Mouse (Mus musculus) CH12.LX (cell line): ENCODE data around the gene Metap1. TPM values are rescaled to one million over a fixed set of nuclear protein-coding genes. Genes with fewer than 3 reads are reported as not detected.

Source experiments
- DNase-seq: peaks from one replicate; pipeline ENCODE4 v3.0.0-alpha.2; 2013; ENCODE audit errors: extremely low read depth
- H3K27ac ChIP-seq: 2 replicates; pipeline ENCODE4 v1.5.1; 2012; ENCODE audit warnings: low read depth, mild to moderate bottlenecking, control low read depth, moderate library complexity; ENCODE audit not compliant: insufficient read depth
- H3K27me3 ChIP-seq: replicated peaks from 2 replicates; pipeline ENCODE3; 2012; ENCODE audit warnings: inconsistent platforms
- H3K36me3 ChIP-seq, 2 experiments: replicated peaks in 1 of 2; 2 replicates each; pipeline versions ENCODE3 to v1.6.1; 2012; ENCODE audit warnings: inconsistent platforms in 1 of 2, low read length in 1 of 2, mild to moderate bottlenecking in 1 of 2, mixed read lengths in 1 of 2, moderate library complexity in 1 of 2; ENCODE audit not compliant: control insufficient read depth in 1 of 2, insufficient read depth in 1 of 2
- H3K4me1 ChIP-seq, 2 experiments: 2 replicates each; pipeline ENCODE4 v1.6.1; 2012; ENCODE audit warnings: inconsistent platforms in 1 of 2, moderate library complexity in 1 of 2; ENCODE audit not compliant: insufficient read depth in 2 of 2, control insufficient read depth in 1 of 2
- H3K4me2 ChIP-seq: 2 replicates; pipeline ENCODE4 v1.6.1; 2012; ENCODE audit warnings: low read depth, mild to moderate bottlenecking, control low read depth; ENCODE audit not compliant: poor library complexity, insufficient read depth, severe bottlenecking
- H3K4me3 ChIP-seq, 3 experiments: fragments of 150-350 bp in 1 of 3; sonication (generic) in 1 of 3; replicated peaks in 1 of 3; 2 replicates each; pipeline versions ENCODE3 to v1.5.1; 2011 to 2012; ENCODE audit warnings: low read depth in 2 of 3, low read length in 2 of 3, mild to moderate bottlenecking in 2 of 3, moderate library complexity in 2 of 3, control low read depth in 1 of 3, improper control_type of control experiment in 1 of 3, inconsistent platforms in 1 of 3, mixed read lengths in 1 of 3; ENCODE audit not compliant: poor library complexity in 1 of 3
- H3K79me2 ChIP-seq: replicated peaks from 2 replicates; pipeline ENCODE4 v1.6.1; 2012; ENCODE audit warnings: mild to moderate bottlenecking, moderate library complexity; ENCODE audit not compliant: control insufficient read depth, poor library complexity, insufficient read depth, severe bottlenecking; ENCODE audit errors: extremely low read depth
- H3K9ac ChIP-seq: 2 replicates; pipeline ENCODE4 v1.6.1; 2012; ENCODE audit warnings: low read depth, mild to moderate bottlenecking, control low read depth, moderate library complexity; ENCODE audit not compliant: insufficient read depth
- H3K9me3 ChIP-seq: replicated peaks from 2 replicates; pipeline ENCODE3; 2012; ENCODE audit warnings: low read length, inconsistent platforms, mixed read lengths
- CHD2 ChIP-seq: IDR thresholded peaks from 2 replicates; pipeline ENCODE4 v1.6.1; 2011; ENCODE audit warnings: low read length, improper control_type of control experiment
- CTCF ChIP-seq, 2 experiments: IDR thresholded peaks in 1 of 2; conservative IDR thresholded peaks in 1 of 2; 2 replicates each; pipeline ENCODE4 v1.5.1; 2011 to 2012; ENCODE audit warnings: low read depth in 2 of 2, low read length in 2 of 2, improper control_type of control experiment in 1 of 2, inconsistent platforms in 1 of 2, mild to moderate bottlenecking in 1 of 2, moderate library complexity in 1 of 2
- E2F4 ChIP-seq: IDR thresholded peaks from 2 replicates; pipeline ENCODE4 v1.6.1; 2011; ENCODE audit warnings: low read depth, low read length, improper control_type of control experiment; ENCODE audit not compliant: insufficient replicate concordance
- ELF1 ChIP-seq: IDR thresholded peaks from 2 replicates; pipeline ENCODE4 v1.6.1; 2014; ENCODE audit warnings: low read depth, mild to moderate bottlenecking, inconsistent platforms, low read length, improper control_type of control experiment
- EP300 ChIP-seq: IDR thresholded peaks from 2 replicates; pipeline ENCODE4 v1.6.1; 2011; ENCODE audit warnings: low read length, improper control_type of control experiment
- ETS1 ChIP-seq: conservative IDR thresholded peaks from 2 replicates; pipeline ENCODE4 v1.6.1; 2012; ENCODE audit warnings: low read depth, mild to moderate bottlenecking, inconsistent platforms, low read length, improper control_type of control experiment, moderate library complexity
- IRF4 ChIP-seq: IDR thresholded peaks from 2 replicates; pipeline ENCODE4 v1.6.1; 2014; ENCODE audit warnings: low read depth, mild to moderate bottlenecking, inconsistent platforms, low read length, improper control_type of control experiment
- JUN ChIP-seq: IDR thresholded peaks from 2 replicates; pipeline ENCODE4 v1.6.1; 2011; ENCODE audit warnings: low read depth, mild to moderate bottlenecking, low read length, improper control_type of control experiment, moderate library complexity; ENCODE audit not compliant: insufficient read depth
- KAT2A ChIP-seq: IDR thresholded peaks from 2 replicates; pipeline ENCODE4 v1.6.1; 2012; ENCODE audit warnings: low read length, improper control_type of control experiment, inconsistent platforms; ENCODE audit not compliant: insufficient replicate concordance
- MAFK ChIP-seq: IDR thresholded peaks from 2 replicates; pipeline ENCODE4 v1.6.1; 2011; ENCODE audit warnings: low read length, improper control_type of control experiment; ENCODE audit not compliant: insufficient replicate concordance
- MAX ChIP-seq: IDR thresholded peaks from 2 replicates; pipeline ENCODE4 v1.6.1; 2011; ENCODE audit warnings: low read length, improper control_type of control experiment
- MXI1 ChIP-seq: IDR thresholded peaks from 2 replicates; pipeline ENCODE4 v1.6.1; 2011; ENCODE audit warnings: mild to moderate bottlenecking, low read depth, low read length, improper control_type of control experiment
- NELFE ChIP-seq: IDR thresholded peaks from 2 replicates; pipeline ENCODE4 v1.6.1; 2011; ENCODE audit warnings: low read depth, low read length, improper control_type of control experiment
- PAX5 ChIP-seq: IDR thresholded peaks from 2 replicates; pipeline ENCODE4 v1.6.1; 2012; ENCODE audit warnings: low read length, inconsistent platforms, mixed read lengths
- POLR2AphosphoS2 ChIP-seq: IDR thresholded peaks from 2 replicates; pipeline ENCODE4 v1.6.1; 2011; ENCODE audit warnings: low read depth, low read length, improper control_type of control experiment
- RAD21 ChIP-seq: IDR thresholded peaks from 2 replicates; pipeline ENCODE4 v1.6.1; 2011; ENCODE audit warnings: low read depth, mild to moderate bottlenecking, low read length, improper control_type of control experiment, moderate library complexity
- TCF12 ChIP-seq: IDR thresholded peaks from 2 replicates; pipeline ENCODE4 v1.6.1; 2014; ENCODE audit warnings: low read depth, mild to moderate bottlenecking, inconsistent platforms, low read length, improper control_type of control experiment
- UBTF ChIP-seq: IDR thresholded peaks from 2 replicates; pipeline ENCODE4 v1.6.1; 2012; ENCODE audit warnings: low read depth, mild to moderate bottlenecking, inconsistent platforms, low read length, improper control_type of control experiment, moderate library complexity
- USF2 ChIP-seq: conservative IDR thresholded peaks from 2 replicates; pipeline ENCODE4 v1.6.1; 2011; ENCODE audit warnings: low read depth, low read length, improper control_type of control experiment
- ZC3H11A ChIP-seq: IDR thresholded peaks from 2 replicates; pipeline ENCODE4 v1.6.1; 2012; ENCODE audit warnings: low read depth, mild to moderate bottlenecking, inconsistent platforms, low read length, improper control_type of control experiment
- ZMIZ1 ChIP-seq: IDR thresholded peaks from 2 replicates; pipeline ENCODE4 v1.6.1; 2012; ENCODE audit warnings: low read depth, mild to moderate bottlenecking, inconsistent platforms, low read length, improper control_type of control experiment
- ZNF384 ChIP-seq: IDR thresholded peaks from 2 replicates; pipeline ENCODE4 v1.6.1; 2012; ENCODE audit warnings: low read depth, low read length, improper control_type of control experiment, inconsistent platforms
- dilution Hi-C: fragments of 300-500 bp; cut with MboI; formaldehyde crosslinking; loops from 2 replicates; pipeline ENCODE4 v1.14.3; 2020; ENCODE audit warnings: low sequenced_read_pairs; ENCODE audit not compliant: extremely low pct_unique_long_range_greater_than_20kb, extremely low pct_ligation_motif_present
- in situ Hi-C: fragments of 300-500 bp; cut with MboI; formaldehyde crosslinking; loops from 3 replicates; pipeline ENCODE4 v1.14.3; 2019; ENCODE audit warnings: low sequenced_read_pairs, low pct_ligation_motif_present, low pct_unique_long_range_greater_than_20kb, mixed read lengths
- polyA plus RNA-seq: library from polyadenylated mRNA; unstranded; fragments of >175 nt; gene quantifications from 2 replicates; pipeline ENCODE4 v1.2.1, GENCODE M21; 2012; ENCODE audit warnings: low read depth; ENCODE audit not compliant: insufficient read length
- total RNA-seq, 2 experiments: library from RNA; depleted of rRNA; stranded (reverse); fragments of 300-350 nt in 1 of 2; fragments of >200 nt in 1 of 2; gene quantifications; 2 replicates each; pipeline ENCODE4 v1.2.3; 2012 to 2014

Gene Metap1
- total and polyA plus RNA-seq, 3 experiments: 77.9 to 163 (median 143) TPM

DNA sequence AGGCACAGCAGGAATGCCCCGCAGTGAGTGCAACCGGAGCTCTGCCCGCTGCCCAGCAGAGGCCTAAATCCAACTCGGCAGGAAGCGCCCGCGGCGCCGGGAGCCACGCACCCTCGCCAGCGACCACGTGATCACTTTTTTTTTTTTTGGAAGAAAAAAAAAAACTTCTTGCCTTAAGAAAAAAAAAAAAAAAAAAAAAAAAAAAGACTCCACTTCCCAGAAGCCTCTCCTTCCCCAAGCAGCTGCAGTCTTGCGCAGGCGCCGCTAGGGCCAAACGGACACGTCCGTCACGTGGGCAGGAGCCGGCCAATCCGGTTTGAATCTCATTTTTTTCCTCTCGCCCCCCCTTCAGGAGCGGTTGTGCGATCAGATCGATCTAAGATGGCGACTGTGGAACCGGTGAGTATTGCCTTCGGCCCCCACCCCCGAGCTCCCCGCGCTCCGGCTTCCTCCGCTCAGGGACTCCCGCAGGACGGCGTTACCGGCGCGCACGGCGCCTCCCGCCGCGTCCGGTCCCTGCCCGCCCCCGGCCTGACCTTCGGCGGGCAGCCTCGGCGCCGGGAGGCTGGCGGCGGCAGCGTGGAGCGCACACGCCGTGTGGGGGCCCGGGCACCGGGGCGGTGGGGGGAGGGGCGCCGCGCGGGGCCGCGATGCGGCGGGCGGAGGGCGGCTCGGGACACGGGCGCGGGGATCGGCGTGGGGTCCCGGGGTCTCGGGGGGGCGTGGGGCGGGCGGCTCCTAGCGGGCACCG lies 37.8 kb upstream of the Metap1 start (continued):
- TF ChIP-seq ZC3H11A (no peak), KAT2A (peak; percentile 92; the same call in 1 of the 2 replicates), POLR2AphosphoS2 (peak; percentile 92), CHD2 (peak; percentile 31), ZMIZ1 (peak; percentile 89), MXI1 (peak; percentile 87)

DNA sequence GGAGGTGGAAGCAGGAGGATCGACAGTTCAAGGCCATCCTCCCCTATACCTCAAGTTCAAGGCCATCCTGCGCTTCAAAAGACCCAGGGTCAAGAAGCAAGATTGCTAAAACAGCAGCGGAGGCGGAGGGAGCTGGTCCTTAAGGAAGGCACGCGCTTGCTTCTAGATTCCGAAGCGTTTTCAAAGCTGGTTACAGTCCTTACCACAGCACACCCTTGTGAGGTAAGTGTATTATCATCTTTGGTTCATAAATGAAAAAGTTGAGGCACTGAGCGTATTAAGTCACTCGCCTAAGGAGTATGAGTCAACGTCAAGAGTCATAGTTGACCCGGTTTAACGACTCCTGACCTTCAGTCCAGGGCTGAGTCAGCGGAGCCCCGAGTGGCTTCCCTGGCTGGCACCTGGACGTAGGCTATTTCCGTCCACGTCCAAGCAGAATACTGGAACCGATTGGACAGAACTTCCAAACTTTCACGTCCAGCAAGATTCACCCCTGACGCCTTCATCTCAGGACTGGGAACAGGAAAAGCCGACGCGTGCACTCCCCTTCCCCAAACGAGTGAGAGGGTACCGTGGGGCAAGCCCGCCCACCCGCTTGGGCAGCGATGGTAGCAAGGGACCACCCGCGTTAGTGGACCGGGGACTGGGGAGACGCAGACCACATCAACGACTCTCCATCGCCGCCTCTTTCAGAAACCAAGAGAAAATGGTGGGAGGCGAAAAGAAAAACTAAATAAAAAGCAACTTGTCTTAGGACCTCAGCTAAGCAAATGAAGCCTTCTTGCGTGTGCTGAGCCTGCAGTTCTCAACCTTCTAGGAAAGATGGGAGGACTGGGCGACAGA lies 37.0 kb upstream of the Metap1 start, which contains the start of gene Eif4e:
TSS of gene Eif4e (plus strand) at position 107 of the 843 bp plus-strand sequence.
- Histone ChIP-seq H3K9me3 (no peaks in the 10 kb centered on the region), H3K79me2 (peaks cover 39% of the 10 kb centered on the region), H3K36me3 (peaks cover 0 to 4% of the 10 kb centered on the region in 2 experiments), H3K27me3 (no peaks in the 10 kb centered on the region)
- dilution Hi-C loops: no loop called here
- TF ChIP-seq ZNF384 (no peak), ELF1 (peak; percentile 12; the same call in 1 of the 2 replicates), RAD21 (no peak), MAX (peak; percentile 65), UBTF (no peak; the same call in 1 of the 2 replicates), JUN (peak; percentile 31; the same call in 1 of the 2 replicates), USF2 (no peak), E2F4 (no peak), IRF4 (no peak; the same call in 1 of the 2 replicates), NELFE (0 out of 2 replicates have a peak, but pooled peaks have one; percentile 24), ETS1 (0 out of 2 replicates have a peak, but pooled peaks have one; percentile 34), CTCF (conservative IDR thresholded peaks at IDR 0.05 in 1 of 2, IDR thresholded peaks at IDR 0.05 in 1 of 2; ENCODE audit: low read depth in 2 of 2, low read length in 2 of 2) (no peak), PAX5 (no peak), EP300 (peak; percentile 68), ZC3H11A (no peak), TCF12 (peak; percentile 55; the same call in 1 of the 2 replicates), CHD2 (no peak; the same call in 1 of the 2 replicates), MAFK (0 out of 2 replicates have a peak, but pooled peaks have one; percentile 73)
- TF ChIP-seq, all 38 proteins: peak for 8
- Histone ChIP-seq H3K9ac (peak within 1 kb of the TSS; percentile 77), H3K4me3 (peak within 1 kb of the TSS; percentile 70 to 81 (median 76)), H3K4me2 (peak within 1 kb of the TSS; percentile 52), H3K4me1 (peaks cover 8 to 33% of the 10 kb centered on the region in 2 experiments), H3K27ac (peak within 1 kb of the TSS; percentile 18)
- DNase-seq: peak; percentile 66
- in situ Hi-C loops: no loop called here
